Mouse (Mus musculus): ENCODE measurements around the gene Spin1.
A peak's percentile ranks its signal among the peaks of the same experiment; 100 is the strongest.
"Not testable (repeated sequence)": the region's sequence is repeated elsewhere in the genome, so short reads cannot be mapped to it uniquely, and the experiment has no call there.

The Spin1 gene

GRCm38 (mm10) chr13:51100233-51101015 lies at the start of gene Spin1:
Gene Spin1 (plus strand): TSS chr13:51100880.
- DNase-seq (ENCODE audit: low spot score in 2 of 2) = peak; percentile 77 to 92

DNA sequence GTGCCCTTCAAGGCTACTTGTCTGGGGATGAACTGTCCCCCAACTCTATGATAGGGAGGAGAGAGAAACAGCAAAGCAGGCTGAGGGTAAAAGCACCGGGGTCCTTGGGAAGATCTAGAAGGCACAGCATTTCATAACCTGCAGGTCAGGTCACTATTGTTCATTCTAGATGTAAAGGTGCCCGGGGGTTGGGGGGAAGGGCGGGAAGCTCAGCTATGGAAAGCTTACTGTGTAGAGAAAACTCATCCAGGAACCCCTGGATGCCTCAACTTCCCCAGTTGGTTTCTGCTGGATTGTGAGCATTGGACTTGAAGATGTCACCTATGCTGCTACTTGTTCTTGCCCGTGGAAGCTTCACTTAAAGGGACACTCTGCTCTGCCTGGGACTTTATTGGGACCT lies 49.7 kb upstream of the Spin1 start:
- peak in 1 of 2 experiments; percentile 35 for DNase-seq (ENCODE audit: low spot score in 2 of 2)

DNA sequence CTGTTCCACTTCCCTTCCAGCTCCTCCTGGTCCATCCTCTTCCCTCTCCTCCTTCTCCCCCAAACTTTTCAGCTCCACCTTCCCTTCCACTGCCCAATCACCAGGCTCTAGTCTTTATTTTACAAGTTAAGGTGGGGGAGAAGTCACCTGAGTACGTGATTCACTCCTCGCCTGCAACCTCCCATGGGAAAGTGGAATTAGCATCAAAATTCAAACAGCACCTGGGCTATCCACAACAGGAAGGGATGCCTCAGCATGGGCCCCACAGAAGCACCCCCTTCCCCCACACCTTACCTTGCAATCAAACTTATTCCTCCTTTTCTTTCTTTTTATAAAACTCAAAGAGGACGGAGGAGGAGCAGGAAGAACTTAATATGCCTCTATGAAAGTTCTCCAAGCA lies 48.3 kb upstream of the Spin1 start:
- DNase-seq (ENCODE audit: low spot score in 2 of 2) = peak in 1 of 2 experiments; percentile 34

DNA sequence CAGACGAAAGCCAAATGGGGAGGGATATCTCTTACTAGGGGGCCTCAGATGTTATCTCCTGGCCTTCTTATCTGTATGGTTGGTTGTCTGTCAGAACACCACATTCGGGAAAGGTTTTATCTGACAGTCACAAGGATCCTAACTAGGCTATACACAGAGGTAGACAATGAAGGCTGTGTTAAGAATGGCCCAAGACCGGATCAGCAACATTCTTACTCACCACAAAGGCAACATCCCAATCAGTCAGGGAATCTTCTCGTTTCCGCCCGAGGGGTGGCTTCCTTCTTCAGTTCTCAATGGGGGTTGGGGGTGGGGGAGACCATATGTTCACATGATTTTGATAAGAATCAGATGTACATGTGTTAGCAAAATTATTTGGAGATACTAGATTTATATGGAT lies 37.7 kb upstream of the Spin1 start:
- DNase-seq (ENCODE audit: low spot score in 2 of 2) = no peak

GRCm38 (mm10) chr13:51063721-51064120 lies 37.0 kb upstream of the Spin1 start:
- no peak for DNase-seq (ENCODE audit: low spot score in 2 of 2)

DNA sequence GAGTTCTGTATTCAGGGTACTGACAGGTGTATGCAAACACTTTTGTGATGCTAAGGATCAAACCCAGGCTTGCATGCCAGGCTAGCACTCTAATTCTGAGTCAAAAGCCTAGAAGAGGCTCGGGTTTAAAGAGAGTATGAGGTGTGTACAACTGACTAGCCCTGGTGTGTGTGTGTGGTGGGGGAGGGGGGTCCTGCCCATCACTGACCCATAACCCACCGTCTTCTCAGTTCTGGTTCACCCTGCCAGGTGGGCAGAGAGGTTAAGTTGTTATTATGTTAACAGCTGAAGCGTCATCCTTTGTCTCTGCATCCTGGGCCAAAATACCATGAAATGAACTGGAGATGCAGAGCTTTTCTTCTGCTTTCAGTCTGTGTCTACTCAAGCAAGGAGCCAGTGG lies 36.3 kb upstream of the Spin1 start:
- DNase-seq (ENCODE audit: low spot score in 2 of 2) = peak; percentile 31 to 64

DNA sequence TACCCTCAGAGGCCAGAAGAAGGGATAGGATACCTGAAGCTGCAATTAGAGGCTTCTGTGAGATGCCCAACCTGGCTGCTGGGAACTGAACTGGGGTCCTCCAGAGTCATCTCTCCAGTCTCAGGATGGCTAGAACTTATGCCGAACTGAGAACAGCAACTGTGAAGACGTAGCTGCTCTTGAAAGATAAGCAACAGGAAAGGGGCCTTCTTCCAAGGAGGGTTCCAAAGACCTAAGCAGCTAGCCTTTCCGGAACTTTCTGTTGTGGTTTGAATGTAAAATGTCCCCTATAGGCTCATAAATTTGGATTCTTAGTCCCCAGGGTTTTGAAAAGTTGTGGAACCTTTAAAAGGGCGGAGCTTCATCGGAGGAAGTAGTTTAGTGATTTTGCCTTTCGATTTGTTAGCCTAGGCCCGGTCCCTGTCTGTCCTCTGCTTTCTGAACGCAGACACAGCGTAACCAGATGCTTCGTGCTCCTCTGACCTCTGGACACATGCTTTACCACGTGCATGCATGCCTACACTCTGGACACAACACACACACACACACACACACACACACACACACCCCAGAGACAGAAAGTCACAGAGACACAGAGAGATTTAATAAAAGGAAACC lies 29.5 kb upstream of the Spin1 start:
- no peak for DNase-seq (ENCODE audit: low spot score in 2 of 2)

- no peak for DNase-seq (ENCODE audit: low spot score in 2 of 2)
Measured at GRCm38 (mm10) chr13:51071763-51072276, 28.9 kb upstream of the Spin1 start.

- no peak for DNase-seq (ENCODE audit: low spot score in 2 of 2)
Measured at GRCm38 (mm10) chr13:51072917-51073843, 27.5 kb upstream of the Spin1 start.

DNA sequence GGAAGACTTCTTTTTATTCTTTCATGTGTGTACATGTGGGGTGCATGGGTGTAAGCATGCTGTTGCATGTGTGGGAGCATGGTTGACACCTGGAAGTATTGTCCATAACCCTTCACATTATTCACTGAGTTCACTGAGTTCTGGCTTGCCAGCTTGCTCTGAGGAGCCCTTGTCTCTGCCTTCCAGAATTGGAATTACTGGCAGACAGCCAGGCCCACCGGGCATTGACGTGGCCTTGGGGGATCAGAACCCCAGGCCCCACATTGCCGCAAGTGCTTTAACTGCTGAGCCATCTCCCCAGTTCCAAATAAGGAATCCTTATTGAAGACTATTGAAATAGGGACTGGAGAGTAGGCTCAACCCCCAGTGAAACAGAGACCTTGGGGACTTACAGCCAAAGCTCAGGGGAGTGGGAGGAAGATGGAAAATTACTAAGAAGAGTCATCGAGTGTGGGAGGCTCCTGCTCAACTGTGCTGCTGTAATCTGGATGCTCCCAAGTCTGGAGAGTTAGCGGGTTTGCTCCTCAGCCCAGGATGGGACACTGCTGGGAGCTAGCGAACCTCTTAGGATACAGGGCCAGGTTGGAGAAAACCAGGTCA lies 26.5 kb upstream of the Spin1 start:
- no peak for DNase-seq (ENCODE audit: low spot score in 2 of 2)

GRCm38 (mm10) chr13:51076191-51076590 lies 24.5 kb upstream of the Spin1 start:
- DNase-seq (ENCODE audit: low spot score in 2 of 2) = not testable (repeated sequence)

DNA sequence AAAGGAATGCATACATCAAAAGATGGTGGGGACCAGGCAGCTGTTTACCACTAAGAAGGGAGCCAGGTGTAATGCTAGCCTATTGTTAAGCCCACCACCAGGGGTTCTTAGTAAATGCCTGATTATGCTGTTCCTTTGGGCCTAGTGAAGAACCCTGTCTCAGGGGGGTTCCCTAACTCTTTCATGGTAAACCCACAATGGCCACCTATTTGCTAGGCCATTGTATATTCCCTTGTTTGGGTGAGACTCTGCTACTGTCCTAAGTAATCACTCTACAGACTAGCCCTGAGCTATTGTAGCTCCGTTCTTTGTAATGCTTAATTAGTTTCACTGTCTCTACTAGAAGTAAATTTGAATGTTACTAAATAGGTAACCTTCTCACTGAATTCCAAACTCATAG lies 22.1 kb upstream of the Spin1 start:
- not testable (repeated sequence) for DNase-seq (ENCODE audit: low spot score in 2 of 2)

DNA sequence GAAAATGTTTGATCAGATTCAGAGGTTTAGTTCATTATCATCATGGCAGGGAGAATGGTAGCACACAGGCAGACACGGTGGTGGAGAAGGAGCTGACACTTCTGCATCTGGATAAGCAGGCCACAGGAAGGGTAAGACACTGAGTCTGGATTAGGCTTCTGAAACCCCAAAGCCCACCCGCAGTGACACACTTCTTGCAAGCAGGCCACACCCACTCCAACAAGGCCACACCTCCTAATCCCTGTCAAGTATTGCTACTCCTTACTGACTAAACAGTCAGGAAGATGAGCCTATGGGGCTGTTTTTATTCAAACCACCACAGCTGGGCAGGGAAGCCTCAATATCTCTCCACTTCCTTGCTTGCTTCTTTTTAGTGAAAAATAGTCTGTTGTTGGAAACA lies 19.9 kb upstream of the Spin1 start:
- no peak for DNase-seq (ENCODE audit: low spot score in 2 of 2)

DNA sequence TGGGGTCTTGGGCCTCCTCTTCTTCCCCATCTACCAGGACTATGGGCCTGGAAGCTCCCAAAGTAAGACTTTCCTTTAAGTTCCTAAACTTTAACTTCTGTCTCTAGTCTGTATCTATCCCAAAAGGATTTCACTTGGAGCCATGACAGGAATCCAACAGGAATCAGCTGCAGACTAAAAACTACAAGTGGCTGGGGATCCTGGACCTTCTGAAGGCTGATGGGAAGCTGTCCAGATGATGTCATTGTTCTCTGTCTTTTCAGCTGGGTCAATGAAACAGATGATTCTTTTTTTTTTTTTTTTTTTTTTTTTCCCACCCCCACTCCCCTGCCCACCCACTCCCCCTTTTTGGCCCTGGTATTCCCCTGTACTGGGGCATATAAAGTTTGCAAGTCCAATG lies 16.4 kb upstream of the Spin1 start:
- no peak for DNase-seq (ENCODE audit: low spot score in 2 of 2)

GRCm38 (mm10) chr13:51085941-51086340 lies 14.7 kb upstream of the Spin1 start:
- no peak for DNase-seq (ENCODE audit: low spot score in 2 of 2)

- DNase-seq (ENCODE audit: low spot score in 2 of 2) = no peak
Measured at GRCm38 (mm10) chr13:51087253-51087652, 13.4 kb upstream of the Spin1 start.

DNA sequence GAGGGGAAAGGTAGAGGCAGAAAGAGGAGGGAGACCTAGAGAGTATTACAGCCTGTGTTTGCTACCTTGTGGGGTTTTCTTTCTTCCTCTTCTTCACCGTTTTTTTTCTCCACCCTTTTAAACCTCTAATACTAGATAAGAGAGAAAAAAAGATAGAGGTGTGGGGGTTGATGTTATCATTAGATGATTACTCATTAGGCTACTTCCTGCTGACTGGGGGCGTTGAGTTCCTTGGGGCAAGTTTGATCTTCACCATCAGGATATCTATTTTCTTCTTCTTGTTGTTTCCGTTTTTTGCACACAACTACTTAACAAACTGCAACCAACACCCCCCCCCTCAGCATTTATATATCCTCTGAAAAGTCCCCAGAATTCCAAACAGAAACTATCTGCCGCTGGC lies 12.5 kb upstream of the Spin1 start:
- DNase-seq (ENCODE audit: low spot score in 2 of 2) = no peak

- no peak for DNase-seq (ENCODE audit: low spot score in 2 of 2)
Measured at GRCm38 (mm10) chr13:51089058-51089457, 11.6 kb upstream of the Spin1 start.

DNA sequence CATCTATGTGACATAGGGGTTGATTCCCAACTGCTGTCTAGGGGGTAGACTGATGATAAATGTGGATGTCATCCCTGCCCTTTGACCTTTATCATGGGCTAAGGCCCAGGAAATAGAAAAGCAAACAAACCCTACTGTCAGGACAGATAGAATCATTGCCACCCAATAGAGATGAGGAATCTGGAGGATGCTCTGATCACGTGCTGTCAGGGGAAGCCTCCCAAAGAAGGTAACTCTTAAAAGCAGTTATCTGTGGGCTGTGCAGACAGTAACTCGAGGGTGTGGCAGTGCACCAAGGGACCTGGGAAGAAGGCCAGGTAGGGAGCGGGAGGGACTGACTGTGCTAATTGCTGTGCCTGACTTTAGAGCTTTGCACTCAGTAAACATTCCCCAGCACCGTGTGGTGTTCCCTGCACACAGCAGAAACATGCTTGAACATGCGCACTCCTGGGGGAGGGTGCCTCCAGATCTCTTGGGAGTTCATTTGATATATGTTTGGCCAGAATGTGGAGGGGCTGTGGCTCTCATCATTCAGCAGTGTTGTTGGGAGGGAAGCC lies 10.5 kb upstream of the Spin1 start:
- no peak for DNase-seq (ENCODE audit: low spot score in 2 of 2)

DNA sequence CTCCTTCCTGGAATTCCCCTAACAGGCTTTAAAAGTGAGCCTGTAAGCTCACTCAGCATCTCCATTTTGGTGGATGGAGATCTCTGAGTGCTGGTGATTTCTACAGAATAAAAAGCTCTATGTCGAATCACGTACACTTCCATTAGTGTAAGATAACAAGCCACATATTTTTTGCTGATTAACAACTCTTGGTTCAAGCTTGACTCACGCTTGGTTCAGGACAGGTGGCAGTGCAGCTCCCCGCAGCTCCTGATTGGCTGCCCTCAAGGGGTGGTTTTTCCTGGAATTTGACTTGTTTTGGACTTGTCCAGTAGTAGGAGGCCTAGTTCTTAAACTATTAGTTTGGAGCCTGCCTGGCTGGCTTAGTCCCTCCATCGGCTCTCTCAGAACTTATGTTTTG lies 7.2 kb upstream of the Spin1 start:
- no peak for DNase-seq (ENCODE audit: low spot score in 2 of 2)

All from spleen, postnatal 4 days (tissue).